Mouse (Mus musculus) liver, adult 2 months (tissue): ENCODE data around the gene Onecut3.

Source experiments
- CTCF ChIP-seq: fragments of 200-500 bp; IDR thresholded peaks from 2 replicates; pipeline ENCODE4 v1.5.1; 2011; ENCODE audit warnings: low read depth, low read length, control low read depth
- POLR2A ChIP-seq: fragments of 200-500 bp; IDR thresholded peaks from 2 replicates; pipeline ENCODE4 v1.6.1; 2011; ENCODE audit warnings: low read length, control low read depth; ENCODE audit not compliant: insufficient read depth; ENCODE audit errors: extremely low read depth

GRCm38 (mm10) chr10:80503599-80504220 lies 9.1 kb downstream of the Onecut3 start:
- TF ChIP-seq POLR2A: no peak
- TF ChIP-seq CTCF: no peak
